Mouse (Mus musculus): ENCODE measurements around the gene Alppl2. TPM values are rescaled to one million over a fixed set of nuclear protein-coding genes. Genes with fewer than 3 reads are reported as not detected.

Gene Alppl2
- not detected for total RNA-seq (2022)

DNA sequence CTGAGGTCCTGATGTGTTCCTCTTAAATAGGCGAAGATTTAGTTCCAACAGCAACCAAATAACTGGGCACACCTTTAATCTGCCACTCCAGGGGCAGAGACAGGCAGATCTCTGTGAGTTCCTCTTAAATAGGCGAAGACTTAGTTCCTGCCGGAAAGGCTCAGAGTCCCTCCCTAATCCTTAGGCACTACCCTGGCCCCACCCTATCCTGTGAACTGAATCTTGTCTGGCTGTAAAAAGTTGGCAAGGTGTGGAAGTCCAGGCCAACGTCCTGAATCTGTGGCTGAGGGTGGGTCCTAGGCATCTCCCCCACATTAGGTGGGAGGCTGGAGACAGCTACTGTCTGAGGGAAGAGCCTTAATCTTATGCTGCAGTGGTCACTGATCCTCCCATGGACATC lies at the start of gene Alppl2:
Alppl2 (minus strand) TSS at position 101 of the 400 bp plus-strand sequence.
- no peak for DNase-seq (ENCODE audit: low spot score in 2 of 2)

DNA sequence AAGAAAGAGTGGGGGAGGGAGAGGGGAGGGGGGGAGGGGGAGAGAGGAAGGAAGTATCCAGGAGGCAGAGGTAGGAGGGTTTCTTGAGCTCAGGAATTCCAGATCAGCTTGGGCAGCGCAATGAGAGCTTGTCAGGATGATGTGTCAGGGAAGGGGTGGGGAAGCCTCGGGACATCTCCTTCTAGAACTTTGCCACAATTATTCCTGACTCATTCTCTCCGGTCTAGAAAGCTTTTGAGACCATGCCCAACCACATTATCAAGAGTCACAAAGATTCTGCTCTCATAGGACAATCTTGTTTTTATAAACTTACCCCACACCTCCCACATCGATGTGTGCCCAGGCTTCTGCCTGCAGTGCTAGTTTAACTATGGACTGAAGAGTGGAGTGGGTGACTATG lies 42.1 kb upstream of the Alppl2 start:
- no peak for DNase-seq (ENCODE audit: low spot score in 2 of 2)

DNA sequence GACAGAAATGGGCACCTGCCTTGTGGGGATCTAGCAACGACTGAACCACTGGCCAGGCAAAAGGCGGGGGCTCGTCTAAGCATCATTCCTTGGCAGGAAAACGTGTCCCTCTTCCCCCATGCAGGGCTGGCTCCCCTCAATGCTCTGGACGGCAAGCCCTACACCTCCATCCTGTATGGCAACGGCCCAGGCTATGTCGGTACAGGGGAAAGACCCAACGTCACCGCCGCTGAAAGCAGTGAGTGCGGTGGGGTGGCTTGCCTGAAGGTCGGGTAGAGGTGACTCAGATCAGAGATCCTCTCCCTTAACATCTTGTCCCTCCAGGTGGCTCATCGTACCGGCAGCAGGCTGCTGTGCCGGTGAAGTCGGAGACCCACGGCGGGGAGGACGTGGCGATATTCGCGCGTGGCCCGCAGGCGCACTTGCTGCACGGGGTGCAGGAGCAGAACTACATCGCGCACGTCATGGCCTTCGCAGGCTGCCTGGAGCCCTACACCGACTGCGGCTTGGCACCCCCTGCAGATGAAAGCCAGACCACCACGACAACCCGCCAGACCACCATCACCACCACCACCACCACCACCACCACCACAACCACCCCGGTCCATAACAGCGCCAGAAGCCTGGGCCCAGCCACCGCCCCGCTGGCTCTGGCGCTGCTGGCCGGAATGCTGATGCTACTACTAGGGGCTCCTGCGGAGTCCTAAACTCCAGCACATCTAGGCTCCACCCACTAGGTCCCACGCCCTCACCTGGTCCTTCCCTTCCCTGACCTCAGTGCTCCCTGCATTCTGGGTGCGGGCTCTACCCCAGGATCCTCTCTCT lies 37.7 kb upstream of the Alppl2 start:
- no peak for DNase-seq (ENCODE audit: low spot score in 2 of 2)

DNA sequence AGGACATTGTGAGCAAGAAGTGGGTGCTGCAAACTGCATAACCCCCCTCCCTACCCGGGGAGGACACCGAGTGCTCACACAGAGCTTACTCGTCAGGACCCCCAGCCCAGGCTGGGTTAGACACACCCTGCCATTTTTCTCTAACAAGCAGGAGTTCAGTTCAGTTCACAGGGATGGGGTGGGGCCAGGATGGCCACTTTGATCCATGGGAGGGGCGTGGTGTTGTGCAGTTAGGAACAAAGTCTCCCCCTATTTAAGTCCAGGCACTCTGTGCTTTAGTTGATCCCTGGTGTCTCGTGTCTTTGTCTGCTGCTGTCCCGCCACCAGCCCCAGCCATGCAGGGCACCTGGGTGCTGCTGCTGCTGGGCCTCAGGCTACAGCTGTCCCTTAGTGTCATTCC lies 34.9 kb upstream of the Alppl2 start, which contains the start of gene Akp3:
Akp3 (plus strand) TSS at position 301 of the 400 bp plus-strand sequence.
- no peak for DNase-seq (ENCODE audit: low spot score in 2 of 2)

DNA sequence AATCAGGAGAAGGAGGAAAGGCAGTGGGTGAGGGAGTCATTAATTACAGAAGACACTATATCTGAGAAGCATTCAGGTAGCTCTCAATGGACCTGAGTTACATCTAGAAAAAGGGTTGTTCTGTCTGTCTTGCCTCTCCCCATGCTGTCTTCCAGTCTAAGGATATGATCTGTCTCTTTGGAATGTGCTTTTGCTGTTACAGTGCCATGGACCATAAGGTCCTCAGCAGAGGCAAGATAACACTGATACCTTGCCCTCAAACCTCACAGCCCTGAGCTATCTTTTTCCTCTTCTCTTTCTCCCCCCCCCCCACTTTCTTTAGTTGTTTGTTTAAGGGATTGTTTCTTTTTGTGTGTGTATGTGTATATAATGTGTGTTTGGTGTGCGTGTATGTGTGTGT lies 25.1 kb upstream of the Alppl2 start:
- DNase-seq (ENCODE audit: low spot score in 2 of 2): no peak

DNA sequence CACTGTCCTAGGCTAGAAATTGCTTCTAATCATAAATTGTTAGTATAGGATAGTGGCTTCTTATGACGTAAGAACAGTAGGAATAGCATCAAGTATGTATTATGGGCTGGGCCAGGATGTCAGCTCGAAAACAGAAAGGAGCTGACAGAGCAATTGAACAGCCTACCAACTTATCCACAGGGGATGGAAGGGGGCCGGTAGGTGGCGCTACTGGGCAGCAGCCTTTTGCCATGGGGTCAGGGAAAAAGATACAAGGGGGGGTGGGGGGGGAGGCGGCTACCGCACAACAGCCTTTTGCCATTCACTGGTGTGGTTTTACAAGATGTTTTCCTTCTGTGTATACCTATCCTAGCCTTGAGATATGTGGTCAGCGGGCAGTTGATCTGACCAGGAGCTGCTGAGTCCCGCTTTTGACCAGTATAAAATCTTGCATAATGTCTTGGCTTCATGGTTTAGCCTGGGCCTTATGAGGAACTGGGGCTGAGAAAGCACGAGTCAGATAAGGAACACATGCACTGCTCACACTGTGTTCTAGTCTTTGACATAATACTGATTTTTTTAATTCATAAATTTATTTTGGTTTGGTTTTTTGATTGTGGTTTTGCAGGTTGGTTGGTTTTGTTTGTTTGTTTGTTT lies 22.1 kb upstream of the Alppl2 start:
- no peak for DNase-seq (ENCODE audit: low spot score in 2 of 2)

DNA sequence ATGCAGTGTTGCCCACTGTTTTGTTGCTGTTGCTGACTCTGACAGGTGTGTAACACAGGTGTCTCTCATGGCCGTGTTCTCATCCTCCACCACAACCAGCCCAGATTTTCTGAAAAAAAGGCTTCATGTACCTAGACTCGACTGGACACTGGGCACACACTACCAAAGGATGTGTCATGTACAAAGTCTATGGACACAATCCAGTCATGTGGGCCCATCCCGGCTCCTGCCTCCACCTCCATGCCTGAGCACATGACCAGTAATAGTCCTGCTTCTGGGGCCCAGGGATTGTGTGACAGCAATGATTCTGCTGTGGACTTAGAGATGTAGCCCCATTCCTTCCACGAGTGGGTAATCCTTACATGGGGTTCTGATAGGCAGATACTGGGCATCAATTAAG lies 18.8 kb upstream of the Alppl2 start:
- no peak for DNase-seq (ENCODE audit: low spot score in 2 of 2)

DNA sequence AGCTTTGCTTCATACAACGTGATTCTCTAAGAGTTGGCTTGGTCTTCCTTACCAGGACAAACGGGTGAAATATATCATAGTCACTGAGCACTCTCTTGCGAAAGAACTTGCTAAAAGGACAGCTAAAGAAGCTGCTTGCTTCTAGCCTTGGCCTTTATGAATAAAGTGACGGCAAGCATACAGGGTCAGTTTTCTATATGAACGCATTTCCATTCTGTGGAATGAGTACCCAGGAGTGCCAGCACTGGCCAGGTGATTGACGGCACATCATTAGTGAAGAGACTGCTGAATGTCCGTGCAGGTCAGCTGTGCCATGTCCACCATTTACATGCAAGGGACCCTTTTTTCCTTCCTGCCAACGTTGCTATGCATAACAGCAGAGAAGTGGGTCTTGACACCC lies 16.8 kb upstream of the Alppl2 start:
- DNase-seq (ENCODE audit: low spot score in 2 of 2): no peak

DNA sequence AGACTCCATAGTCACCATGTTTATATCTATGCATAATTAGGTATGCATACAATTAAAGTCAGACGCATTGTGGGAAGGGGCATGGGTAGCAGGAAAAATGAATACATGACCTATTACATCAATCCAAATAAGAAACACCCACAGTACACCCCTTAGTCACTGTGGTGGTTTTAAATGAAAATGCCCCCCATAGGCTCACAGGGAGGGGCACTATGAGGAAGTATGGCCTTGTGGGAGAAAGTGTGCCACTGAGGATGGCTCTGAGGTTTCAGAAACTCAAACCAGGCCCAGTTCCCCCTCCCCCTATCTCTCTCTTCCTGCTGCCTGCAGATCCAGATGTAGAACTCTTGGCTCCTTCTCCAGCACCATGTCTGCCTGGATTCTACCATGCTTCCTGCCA lies 14.2 kb upstream of the Alppl2 start:
- DNase-seq (ENCODE audit: low spot score in 2 of 2): no peak

DNA sequence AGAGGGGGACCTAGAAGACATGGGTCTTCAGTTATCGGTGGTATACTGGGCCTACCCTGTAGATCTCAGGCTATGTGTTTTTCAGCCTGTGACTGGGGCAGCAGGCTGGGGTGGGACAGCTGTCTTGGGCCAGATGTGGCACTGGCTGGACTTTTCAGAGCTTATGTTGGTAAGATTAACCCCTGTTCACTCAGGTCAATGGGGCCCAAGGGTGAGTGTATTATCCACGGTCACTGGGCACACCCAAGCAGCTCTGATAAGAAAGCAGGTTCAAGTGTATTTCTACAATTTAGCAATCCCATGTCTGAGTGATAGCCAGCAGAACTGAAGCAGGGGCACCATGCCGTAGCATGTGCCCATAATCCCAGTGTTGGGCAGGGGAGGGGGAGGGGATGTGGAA lies 12.4 kb upstream of the Alppl2 start:
- no peak for DNase-seq (ENCODE audit: low spot score in 2 of 2)

DNA sequence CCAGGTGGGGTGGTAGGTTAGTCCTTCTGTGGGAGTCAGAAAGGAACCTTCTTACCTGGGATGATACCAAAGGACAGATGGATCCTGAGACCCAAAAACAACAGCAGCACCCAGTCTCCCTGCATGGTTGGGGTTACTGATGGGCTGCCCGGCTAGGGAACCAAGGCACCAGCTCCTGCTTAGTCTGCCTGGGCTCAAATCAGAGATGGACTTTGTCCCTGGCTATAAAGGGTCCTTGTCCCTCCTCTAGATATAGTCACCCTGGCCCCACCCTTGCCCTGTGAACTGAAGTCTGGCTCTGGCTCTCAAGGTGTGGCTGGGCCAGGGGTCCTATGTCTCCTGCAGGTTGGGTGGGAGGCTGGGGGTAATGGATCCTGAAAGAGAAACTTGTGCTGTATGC lies 11.7 kb upstream of the Alppl2 start, which contains the start of gene Alpi:
Alpi (minus strand) TSS at position 196 of the 400 bp plus-strand sequence.
- no peak for DNase-seq (ENCODE audit: low spot score in 2 of 2)

DNA sequence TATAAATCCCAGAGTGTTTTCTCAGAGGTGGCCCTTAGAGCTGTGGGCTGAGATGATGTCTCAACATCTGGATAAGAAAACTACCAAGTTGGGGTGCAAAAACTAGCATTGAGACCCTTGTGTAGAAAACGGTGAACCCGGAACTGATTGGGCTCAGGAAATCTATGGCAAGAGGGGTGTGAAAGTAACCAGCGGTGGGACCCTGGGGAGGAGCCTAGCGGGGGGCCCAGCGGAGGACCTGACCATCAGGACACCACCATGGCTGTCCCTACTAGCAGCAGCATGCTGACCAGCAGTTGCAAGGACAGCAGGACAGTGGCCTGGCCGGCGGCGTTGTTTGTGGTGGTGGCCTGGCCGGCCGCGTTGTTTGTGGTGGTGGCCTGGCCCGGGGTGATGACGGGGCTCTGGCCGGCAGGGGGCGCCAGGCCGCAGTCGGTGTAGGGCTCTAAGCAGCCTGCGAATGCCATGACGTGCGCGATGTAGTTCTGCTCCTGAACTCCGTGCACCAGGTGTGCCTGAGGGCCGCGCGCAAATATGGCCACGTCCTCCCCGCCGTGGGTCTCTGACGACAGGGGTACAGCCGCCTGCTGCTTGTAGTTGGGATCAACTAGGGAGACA lies 8.7 kb upstream of the Alppl2 start:
- peak; percentile 27 to 39 for DNase-seq (ENCODE audit: low spot score in 2 of 2)

DNA sequence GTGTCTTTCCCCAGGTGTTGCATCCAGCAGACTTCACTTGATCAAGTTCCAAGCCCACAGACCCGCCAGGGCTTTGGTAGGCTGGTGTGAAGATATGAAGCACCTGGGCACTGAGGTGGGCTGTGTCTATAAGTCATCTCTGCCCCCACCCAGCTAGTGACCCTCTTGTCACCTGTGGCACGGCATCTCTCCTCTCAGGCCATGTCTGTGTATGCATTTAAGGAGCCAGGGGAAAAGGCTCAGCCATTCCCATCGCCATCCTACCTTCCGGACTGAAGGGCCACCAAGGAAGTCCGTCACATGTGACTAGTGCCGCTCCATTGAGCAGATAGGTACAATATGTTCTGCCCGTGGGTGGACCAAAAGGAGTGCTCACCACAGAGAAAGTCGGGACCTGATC lies 5.9 kb upstream of the Alppl2 start:
- DNase-seq (ENCODE audit: low spot score in 2 of 2): no peak

DNA sequence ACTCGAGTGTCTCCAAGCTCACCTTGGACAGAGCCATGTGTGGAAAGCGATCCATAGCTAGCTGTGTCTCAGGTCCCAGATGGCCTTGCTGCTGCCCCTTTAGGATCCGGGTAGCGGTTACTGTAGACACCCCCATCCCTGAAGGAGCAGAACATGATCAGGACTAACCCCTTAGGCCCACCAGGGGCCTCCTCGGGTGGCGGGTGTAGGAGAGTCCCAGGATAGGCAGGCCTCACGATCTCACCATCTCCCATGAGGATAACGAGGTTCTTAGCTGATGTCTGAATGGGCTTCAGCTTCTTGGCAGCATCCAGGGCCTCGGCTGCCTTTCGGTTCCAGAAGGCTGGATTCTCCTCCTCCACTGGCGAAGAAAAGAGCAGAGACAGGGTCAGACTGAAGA lies 477 bp downstream of the Alppl2 start:
- no peak for DNase-seq (ENCODE audit: low spot score in 2 of 2)

DNA sequence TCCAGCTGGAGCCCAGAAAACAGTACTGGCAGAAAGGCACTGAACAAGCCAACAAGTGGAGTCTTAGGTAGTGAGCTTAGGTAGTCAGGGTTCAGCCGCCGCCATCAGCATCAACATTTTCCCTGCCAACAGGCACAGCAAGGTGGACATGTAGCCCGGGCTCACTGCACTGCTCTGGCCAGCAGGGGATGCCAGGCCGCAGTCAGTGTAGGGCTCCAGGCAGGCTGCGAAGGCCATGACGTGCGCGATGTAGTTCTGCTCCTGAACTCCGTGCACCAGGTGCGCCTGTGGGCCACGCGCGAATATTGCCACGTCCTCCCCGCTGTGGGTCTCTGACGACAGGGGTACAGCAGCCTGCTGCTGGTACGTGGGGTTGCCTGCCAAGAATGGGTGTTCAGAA lies 2.8 kb downstream of the Alppl2 start:
- no peak for DNase-seq (ENCODE audit: low spot score in 2 of 2)

DNA sequence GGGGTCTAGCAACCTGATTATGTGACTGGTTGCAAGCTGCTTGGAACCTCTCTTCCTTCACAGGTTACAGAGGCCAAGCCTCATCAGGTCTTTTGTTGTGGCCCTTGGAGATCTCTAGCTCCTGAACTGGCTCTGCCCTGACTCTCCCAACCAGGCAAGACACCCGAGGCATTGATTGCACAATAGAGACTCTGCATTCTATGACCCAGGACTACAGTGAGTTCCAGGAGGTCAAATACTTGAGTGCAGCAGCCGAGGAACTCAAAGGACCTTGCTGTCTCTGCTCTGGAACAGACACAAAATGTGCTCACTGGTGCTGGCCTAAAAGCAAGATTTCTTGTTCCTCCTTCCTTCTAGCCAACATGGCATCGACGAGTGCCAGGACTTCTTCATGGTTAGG lies 3.5 kb downstream of the Alppl2 start:
- no peak for DNase-seq (ENCODE audit: low spot score in 2 of 2)

DNA sequence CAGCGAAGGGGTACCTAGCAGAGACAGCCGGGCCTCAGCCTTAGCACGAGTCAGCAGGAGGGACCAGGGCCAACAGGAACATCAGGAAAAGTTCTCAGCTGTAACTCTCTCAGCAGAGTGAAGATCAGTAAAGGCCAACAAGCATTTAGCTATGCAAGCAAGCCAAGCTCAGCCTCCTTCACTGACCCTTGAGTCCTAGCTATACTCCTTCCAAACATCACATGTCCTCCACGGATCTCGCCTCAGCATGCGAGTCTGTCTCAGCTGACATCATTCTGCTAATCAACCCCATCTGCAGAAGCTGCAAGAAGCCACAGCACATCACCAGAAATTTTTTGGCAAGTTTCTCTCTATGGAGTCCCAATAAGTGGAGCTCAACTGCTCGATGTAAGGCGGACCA lies 16.0 kb downstream of the Alppl2 start:
- no peak for DNase-seq (ENCODE audit: low spot score in 2 of 2)

DNA sequence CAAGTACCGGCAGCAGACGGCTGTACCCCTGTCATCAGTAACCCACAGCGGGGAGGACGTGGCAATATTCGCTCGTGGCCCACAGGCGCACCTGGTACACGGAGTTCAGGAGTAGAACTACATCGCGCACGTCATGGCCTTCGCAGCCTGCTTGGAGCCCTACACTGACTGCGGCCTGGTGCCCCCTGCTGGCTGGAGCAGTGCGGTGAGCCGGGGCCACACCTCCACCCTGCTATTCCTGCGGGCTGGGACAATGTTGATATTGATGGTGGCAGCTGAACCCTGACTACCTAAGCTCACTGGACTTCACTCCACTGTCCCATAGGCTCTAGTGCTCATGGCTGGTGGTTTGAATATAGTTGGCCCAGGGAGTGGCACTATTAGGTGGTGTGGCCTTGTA lies 19.0 kb downstream of the Alppl2 start:
- DNase-seq (ENCODE audit: low spot score in 2 of 2): no peak

DNA sequence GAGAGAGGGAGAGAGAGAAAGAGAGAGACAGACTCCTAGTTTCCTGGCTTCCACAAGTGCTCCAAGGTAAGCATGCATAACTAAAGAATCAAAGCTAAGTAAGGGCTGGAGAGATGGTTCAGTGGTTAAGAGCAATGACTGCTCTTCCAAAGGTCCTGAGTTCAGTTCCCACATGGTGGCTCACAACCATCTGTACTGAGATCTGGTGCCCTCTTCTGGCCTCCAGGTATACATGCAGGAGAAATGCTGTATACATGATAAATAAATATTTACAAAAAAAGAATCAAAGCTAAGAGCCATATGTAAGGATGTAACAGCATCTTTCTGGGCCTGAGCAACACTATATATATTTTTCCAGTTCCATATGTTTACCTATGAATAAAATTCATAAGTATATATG lies 28.8 kb downstream of the Alppl2 start:
- DNase-seq (ENCODE audit: low spot score in 2 of 2): no peak

DNA sequence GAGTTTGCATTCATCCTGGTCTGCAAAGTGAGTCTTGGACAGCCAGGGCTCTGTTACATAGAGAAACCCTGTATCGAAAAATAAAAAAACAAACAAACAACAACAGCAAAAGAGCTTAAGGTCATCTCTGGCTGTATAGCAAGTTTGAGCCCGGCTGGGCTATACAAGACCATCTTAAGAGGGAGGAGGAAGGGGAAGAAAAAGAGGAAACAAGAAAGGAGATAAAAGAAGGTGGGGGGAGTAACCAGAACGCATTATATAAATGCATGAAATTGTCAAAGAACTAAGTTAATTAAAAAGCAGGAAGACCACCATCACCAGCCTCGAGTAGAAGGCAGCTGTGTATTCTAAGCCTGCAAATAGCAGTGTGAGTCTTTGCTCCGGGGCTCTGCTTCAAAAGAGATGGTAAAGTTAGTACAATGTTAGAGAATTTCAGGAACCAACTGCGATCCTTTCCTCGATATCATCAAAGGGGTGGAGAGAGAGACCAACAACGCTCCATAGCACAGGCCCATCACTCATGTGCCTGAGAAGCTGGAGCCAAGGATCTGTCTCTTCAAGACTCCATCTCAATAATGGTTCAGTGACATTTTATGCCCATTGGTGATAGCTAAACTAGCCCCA lies 30.6 kb downstream of the Alppl2 start:
- DNase-seq (ENCODE audit: low spot score in 2 of 2): no peak

DNA sequence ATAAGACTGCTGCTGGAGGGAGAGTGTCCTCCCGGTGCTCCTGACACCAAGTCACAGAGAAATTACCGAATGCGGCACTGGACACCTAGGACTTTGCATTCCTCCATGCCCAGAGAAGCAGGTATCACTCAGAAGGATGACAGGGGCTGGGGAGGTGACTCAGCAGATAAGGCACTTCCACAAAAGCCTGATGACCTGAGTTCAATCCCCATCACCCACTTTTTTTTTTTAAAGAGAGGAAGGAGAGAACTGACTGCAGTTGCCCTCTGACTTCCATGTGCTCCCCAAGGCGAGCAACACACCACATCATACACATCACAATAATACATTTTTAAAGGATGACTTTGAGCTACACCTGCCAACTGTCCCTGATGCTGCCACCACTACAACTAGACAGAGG lies 32.7 kb downstream of the Alppl2 start:
- no peak for DNase-seq (ENCODE audit: low spot score in 2 of 2)

DNA sequence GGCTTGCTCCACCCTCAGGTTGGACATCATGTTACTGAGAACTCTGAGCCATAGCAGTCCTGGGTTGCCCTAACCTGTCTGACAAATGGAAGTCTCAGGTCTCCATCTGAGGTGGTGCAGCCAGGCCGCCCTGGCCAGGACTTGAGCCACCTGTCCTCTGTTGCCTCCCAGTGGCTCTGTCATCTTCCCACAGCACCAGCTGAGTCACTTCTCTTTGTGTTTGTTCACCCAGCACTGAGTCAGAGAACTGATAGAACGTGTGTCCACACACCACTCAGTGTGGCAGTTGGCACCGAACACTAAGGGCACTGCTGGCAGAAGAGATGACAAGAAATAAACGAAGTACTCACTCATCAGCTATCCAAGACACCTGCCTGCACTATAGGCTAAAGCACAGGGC lies 38.4 kb downstream of the Alppl2 start:
- no peak for DNase-seq (ENCODE audit: low spot score in 2 of 2)
